Mouse (Mus musculus) limb, embryonic 14.5 days (tissue): ENCODE results near the gene Gm34653. TPM values are rescaled to one million over a fixed set of nuclear protein-coding genes. Genes with fewer than 3 reads are reported as not detected.

ENCODE experiments used
- ATAC-seq: fragments of 200-750 bp; cut with Nextera tagmentation; 2 replicates; pipeline ENCODE4 v1.8.0; 2017; ENCODE audit warnings: low read depth, moderate number of reproducible peaks, moderate TSS enrichment; ENCODE audit not compliant: low FRiP score
- DNase-seq: peaks from one replicate; pipeline ENCODE4 v3.0.0-alpha.2; 2015; ENCODE audit warnings: low spot score
- H3K27ac ChIP-seq: fragments of 300-500 bp; sonication (generic); replicated peaks from 2 replicates; pipeline ENCODE4 v1.5.1; 2014; ENCODE audit warnings: low read depth, mild to moderate bottlenecking, low read length, moderate library complexity, mixed read lengths
- H3K27me3 ChIP-seq: fragments of 300-500 bp; sonication (generic); 2 replicates; pipeline ENCODE4 v1.6.1; 2014; ENCODE audit warnings: low read length, mixed read lengths; ENCODE audit not compliant: control insufficient read depth, insufficient read depth
- H3K36me3 ChIP-seq: fragments of 300-500 bp; sonication (generic); 2 replicates; pipeline ENCODE4 v1.6.1; 2014; ENCODE audit warnings: mild to moderate bottlenecking, low read length, moderate library complexity, mixed read lengths; ENCODE audit not compliant: control insufficient read depth, insufficient read depth
- H3K4me1 ChIP-seq: fragments of 300-500 bp; sonication (generic); 2 replicates; pipeline ENCODE4 v1.6.1; 2014; ENCODE audit warnings: antibody characterized with exemption, low read length, mixed read lengths; ENCODE audit not compliant: control insufficient read depth, insufficient read depth
- H3K4me2 ChIP-seq: fragments of 300-500 bp; sonication (generic); replicated peaks from 2 replicates; pipeline ENCODE4 v1.6.1; 2014; ENCODE audit warnings: low read depth, mild to moderate bottlenecking, low read length, moderate library complexity; ENCODE audit not compliant: severe bottlenecking
- H3K4me3 ChIP-seq: fragments of 300-500 bp; sonication (generic); replicated peaks from 2 replicates; pipeline ENCODE4 v1.5.1; 2014; ENCODE audit warnings: low read length
- H3K9ac ChIP-seq: fragments of 300-500 bp; sonication (generic); 2 replicates; pipeline ENCODE4 v1.6.1; 2014; ENCODE audit warnings: mild to moderate bottlenecking, low read depth, low read length, moderate library complexity; ENCODE audit not compliant: severe bottlenecking
- H3K9me3 ChIP-seq: fragments of 300-500 bp; sonication (generic); 2 replicates; pipeline ENCODE4 v1.6.1; 2016; ENCODE audit warnings: low read length; ENCODE audit not compliant: control insufficient read depth
- POLR2A ChIP-seq: fragments of 200-500 bp; IDR thresholded peaks from 2 replicates; pipeline ENCODE4 v1.8.0; 2012; ENCODE audit warnings: inconsistent platforms, mild to moderate bottlenecking, moderate library complexity, borderline replicate concordance; ENCODE audit not compliant: insufficient read depth, insufficient read length; ENCODE audit errors: extremely low read depth
- WGBS: fragments of 180-500 bp; shearing (Covaris S2); extraction: QIAGEN DNeasy Blood & Tissue Kit; methylation state at CpG from one replicate; pipeline ENCODE4 v1.1.7; 2014; 5-methylcytosine and 5-hydroxymethylcytosine counted together
- polyA plus RNA-seq, 2 experiments: library from polyadenylated mRNA; depleted of rRNA in 1 of 2; stranded (reverse) in 1 of 2; unstranded in 1 of 2; fragments of >200 nt; fragmentation: Nextera tagmentation in 1 of 2; extraction: Ambion mirVana in 1 of 2; gene quantifications; 2 replicates each; pipeline versions ENCODE4 v1.2.1 to v1.2.3; 2012 to 2014

Gm34653 gene
- polyA plus RNA-seq, 2 experiments: 0.04 TPM; not detected in 1

DNA sequence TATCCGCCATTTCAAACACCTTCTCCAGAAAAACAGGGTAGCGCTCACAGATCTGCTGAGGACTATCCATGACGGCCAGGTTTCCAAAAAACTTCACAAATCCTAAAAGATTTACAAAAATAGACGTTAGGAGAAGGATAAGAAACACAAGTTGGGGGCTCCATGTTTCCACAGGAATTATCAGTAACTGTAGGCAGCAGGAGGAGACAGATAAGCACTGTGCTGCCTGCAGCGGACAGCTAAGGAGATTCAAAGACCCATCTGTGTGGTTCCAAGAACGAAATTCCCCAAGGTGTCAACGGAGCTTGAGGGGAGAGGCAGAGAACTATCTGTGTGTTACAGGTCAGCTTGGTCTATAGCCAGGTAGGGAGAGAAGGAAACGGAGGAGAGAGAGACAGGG lies 24.9 kb downstream of the Gm34653 start:
- no peak overlapping the region for H3K4me2 ChIP-seq
- no peak for DNase-seq
- WGBS: 92% methylated on average over 8 of the region's 8 CpGs
- no peak overlapping the region for H3K4me3 ChIP-seq
- no peaks in the 10 kb centered on the region for H3K9me3 ChIP-seq
- no peak overlapping the region for H3K27ac ChIP-seq
- no peaks in the 10 kb centered on the region for H3K27me3 ChIP-seq
- no peak for ATAC-seq
- H3K36me3 ChIP-seq: peaks cover 91% of the 10 kb centered on the region
- no peak overlapping the region for H3K9ac ChIP-seq
- no peaks in the 10 kb centered on the region for H3K4me1 ChIP-seq
- no peak for TF ChIP-seq POLR2A

DNA sequence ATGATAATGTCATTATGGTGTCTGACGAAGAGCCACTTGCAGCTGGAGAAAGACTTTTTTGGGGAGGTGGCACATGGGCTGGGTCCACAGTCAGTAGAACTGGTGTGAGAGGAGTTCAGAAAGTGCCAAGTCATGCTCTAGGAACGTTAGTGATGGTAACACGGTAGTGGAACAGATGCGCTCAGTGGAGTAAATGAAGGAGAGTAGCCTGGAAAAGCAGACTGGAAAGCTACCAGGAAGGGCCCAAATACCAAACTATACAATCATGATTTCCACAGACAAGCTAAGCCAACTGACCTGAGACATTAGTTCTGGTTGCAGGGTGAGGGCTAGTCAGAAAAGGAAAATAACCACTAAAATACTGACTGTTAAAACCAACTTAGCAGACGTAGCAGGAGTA lies 36.9 kb downstream of the Gm34653 start:
- Histone ChIP-seq H3K27ac (no peak overlapping the region), H3K4me2 (peak overlapping the region; percentile 70), H3K9ac (peak overlapping the region; percentile 90), H3K36me3 (peaks cover 17% of the 10 kb centered on the region), H3K27me3 (peaks cover 18% of the 10 kb centered on the region), H3K4me1 (peaks cover 12% of the 10 kb centered on the region), H3K9me3 (no peaks in the 10 kb centered on the region), H3K4me3 (peak overlapping the region; percentile 87)
- ATAC-seq: no peak
- TF ChIP-seq POLR2A: no peak
- DNase-seq: no peak
- 45% methylated on average over 5 of the region's 5 CpGs for WGBS

DNA sequence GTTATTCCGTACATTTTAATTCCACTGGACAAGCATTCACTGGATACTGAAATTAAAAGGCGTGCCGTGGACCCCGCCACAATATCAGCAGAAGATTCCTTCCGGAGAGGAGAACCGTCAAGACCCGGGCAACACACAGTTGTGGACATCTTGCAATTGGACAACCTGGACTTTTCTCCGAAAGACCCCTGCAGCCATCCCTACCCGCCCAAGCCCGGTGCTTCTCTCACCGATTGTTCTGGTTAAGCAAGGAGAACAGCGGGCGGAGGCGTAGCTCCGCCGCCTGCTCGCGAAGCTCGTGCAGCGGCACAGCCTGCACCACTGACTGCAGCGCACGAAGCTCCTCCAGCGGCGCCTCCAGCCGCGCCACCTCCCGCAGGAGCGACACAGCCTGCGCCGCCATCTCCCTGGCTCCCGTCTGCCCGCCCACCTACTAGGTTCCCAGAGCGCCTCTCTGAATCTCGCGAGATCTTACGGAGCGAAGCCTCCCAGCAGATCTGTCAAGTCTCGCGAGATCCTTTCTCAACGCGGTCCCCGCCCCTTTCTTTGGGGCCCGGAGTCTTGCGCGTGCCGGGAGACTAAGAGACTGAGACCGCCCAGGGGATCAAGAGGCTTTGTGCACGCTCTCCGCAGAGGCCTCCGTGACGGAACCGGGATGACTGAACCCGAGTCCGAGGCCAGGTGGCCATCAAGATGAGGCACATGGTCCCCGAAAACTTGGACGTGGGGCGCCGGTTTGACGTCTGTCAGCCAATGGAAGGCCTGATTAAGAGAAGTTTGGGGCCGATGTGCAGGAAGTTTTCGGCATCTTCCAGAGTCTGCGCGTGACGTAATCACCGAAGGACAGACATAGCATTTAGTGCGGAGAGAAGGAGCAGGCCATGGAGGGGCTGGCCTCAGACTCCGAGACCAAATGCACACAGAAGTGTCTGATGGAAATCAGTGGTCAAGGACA lies 38.0 kb downstream of the Gm34653 start:
- peak overlapping the region; percentile 90 for H3K9ac ChIP-seq
- peak; percentile 96 for TF ChIP-seq POLR2A
- peaks cover 25% of the 10 kb centered on the region for H3K27me3 ChIP-seq
- no peaks in the 10 kb centered on the region for H3K9me3 ChIP-seq
- peaks cover 5% of the 10 kb centered on the region for H3K36me3 ChIP-seq
- ATAC-seq (peak; percentile 98), DNase-seq (peak; percentile 99)
- peak overlapping the region; percentile 95 for H3K27ac ChIP-seq
- H3K4me3 ChIP-seq: peak overlapping the region; percentile 87
- H3K4me2 ChIP-seq: peak overlapping the region; percentile 70
- H3K4me1 ChIP-seq: peaks cover 12% of the 10 kb centered on the region
- under 1% methylated on average over 56 of the region's 67 CpGs for WGBS

DNA sequence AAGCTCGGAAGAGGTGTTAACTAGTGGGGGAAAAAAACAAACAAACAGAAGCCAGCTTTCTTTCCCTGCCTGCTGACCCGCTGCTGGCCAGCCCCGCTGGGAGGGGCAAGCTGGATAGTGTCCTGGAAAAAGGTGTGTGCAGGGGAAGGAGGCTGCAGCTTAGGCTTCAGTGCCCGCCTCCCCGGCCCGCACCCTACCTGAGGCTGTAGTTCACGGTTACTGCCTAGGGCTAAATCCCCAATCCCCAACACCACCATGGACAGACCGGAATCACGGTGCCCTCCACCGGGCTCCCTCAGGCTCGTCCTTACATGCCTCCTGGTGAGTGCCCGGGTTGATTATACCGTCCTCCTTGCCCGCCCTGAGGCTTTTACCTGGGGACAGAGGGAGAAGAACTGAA lies 41.5 kb downstream of the Gm34653 start, which contains the start of gene Cutal:
TSS of gene Cutal (plus strand) at position 126 of the 400 bp plus-strand sequence.
- ATAC-seq (no peak), DNase-seq (no peak)
- Histone ChIP-seq H3K4me1 (peaks cover 11% of the 10 kb centered on the region), H3K36me3 (no peaks in the 10 kb centered on the region), H3K4me3 (no peak within 1 kb of the TSS), H3K4me2 (0 out of 2 replicates have a peak within 1 kb of the TSS, but pooled peaks have one; percentile 19), H3K27me3 (peaks cover 25% of the 10 kb centered on the region), H3K9me3 (no peaks in the 10 kb centered on the region), H3K9ac (no peak within 1 kb of the TSS; the same call in 1 of the 2 replicates), H3K27ac (no peak within 1 kb of the TSS)
- no peak for TF ChIP-seq POLR2A
- 3% methylated on average over 14 of the region's 14 CpGs for WGBS

DNA sequence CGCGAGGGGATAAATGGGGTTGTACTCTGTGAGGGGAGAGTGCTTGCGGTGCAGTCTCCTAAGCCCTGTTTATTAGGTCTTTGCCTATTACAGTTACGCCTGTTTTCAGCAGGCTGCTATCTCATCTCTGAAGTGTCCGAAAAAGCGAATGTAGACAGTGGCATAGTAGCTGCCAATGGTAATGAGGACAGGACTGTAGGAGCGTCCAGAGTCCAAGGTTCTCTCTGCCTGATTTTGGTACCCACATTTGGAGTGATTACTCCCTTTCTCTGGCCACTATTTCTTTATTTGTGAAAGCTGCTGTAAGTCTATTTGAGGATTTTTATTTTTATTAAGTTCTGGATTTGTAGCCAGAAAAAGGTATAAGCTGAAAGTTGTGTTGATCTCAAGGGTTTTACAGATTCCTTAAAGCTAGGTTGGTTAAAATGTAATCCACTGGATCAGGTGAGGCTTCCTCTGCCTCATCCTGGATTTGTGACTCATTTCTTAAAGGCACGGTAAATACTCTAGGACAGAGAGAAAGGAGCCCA lies 42.1 kb downstream of the Gm34653 start, which contains the start of gene Psmd5:
TSS of gene Psmd5 (minus strand) at position 153 of the 530 bp plus-strand sequence.
- Histone ChIP-seq H3K4me3 (no peak within 1 kb of the TSS), H3K27ac (no peak within 1 kb of the TSS), H3K4me1 (peaks cover 5% of the 10 kb centered on the region), H3K36me3 (no peaks in the 10 kb centered on the region), H3K9ac (no peak within 1 kb of the TSS; the same call in 1 of the 2 replicates), H3K4me2 (0 out of 2 replicates have a peak within 1 kb of the TSS, but pooled peaks have one; percentile 19), H3K27me3 (peaks cover 25% of the 10 kb centered on the region), H3K9me3 (no peaks in the 10 kb centered on the region)
- ATAC-seq (no peak), DNase-seq (no peak)
- 10% methylated on average over 8 of the region's 8 CpGs for WGBS
- TF ChIP-seq POLR2A: no peak
